Mouse (Mus musculus): ENCODE data around the gene Sergef. TPM values are rescaled to one million over a fixed set of nuclear protein-coding genes. Genes with fewer than 3 reads are reported as not detected.

Gene Sergef
- total RNA-seq, 4 experiments from 2014 or later: 47.2 to 59.9 (median 51.2) TPM

GRCm38 (mm10) chr7:46504157-46504556 lies 135.4 kb downstream of the Sergef start:
- no peak for DNase-seq (ENCODE audit: low spot score in 2 of 2)

DNA sequence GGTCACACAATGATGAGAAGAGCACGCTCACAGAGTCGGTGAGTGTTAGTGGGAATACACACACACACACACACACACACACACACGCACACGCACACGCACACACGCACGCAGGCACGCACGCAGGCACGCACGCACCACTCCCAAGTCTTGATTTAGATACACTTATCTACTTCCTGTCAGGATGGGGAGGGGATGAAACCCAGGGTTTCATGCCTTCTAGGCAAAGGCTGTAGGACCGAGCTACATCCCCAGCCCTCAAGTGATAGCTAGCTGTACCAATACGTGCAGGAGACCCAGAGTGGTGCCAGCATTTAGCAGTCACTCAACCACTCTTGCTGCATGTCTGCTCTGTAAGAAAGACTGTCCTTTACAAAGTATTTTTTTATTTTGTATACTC lies 137.0 kb downstream of the Sergef start:
- DNase-seq (ENCODE audit: low spot score in 2 of 2): no peak

DNA sequence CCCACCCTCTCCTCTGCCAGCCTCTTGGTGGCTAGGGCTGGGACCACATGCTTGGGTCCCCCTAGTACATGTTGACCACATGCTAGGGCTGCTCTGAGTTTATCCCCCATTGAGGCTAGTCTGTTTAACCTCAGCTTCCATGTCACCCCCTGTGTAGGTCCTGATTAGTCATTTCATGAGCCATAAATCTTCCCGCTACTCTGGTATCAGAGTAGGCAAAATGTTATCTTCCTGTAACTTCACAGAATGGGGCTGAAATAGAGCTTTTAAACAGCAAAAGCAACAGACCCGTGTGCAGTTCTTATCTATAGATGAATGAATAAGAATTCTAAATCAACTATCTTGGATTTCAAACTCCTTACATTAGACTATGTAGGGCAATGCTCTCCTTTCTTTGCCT lies 138.1 kb downstream of the Sergef start:
- no peak for DNase-seq (ENCODE audit: low spot score in 2 of 2)

DNA sequence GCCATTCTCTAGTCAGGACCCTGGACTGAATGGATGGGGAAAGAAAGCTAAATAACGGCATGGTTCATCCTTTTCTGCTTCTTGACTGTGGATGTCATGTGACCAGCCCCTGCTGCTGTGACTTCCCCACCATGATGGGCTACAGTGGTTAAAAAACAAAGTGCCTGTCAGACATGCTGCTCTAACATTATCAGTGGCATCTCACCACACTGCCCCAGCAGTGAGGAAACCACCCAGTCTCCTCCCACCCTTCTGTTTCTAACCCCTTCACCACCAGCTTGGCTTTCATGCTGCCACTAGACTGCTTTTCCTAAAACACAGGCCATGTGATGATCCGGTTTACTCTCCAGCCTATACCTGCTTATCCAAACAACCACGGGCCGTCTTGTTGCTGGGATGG lies 140.0 kb downstream of the Sergef start:
- no peak for DNase-seq (ENCODE audit: low spot score in 2 of 2)

- DNase-seq (ENCODE audit: low spot score in 2 of 2): no peak
Observed at GRCm38 (mm10) chr7:46492134-46492678, 147.4 kb downstream of the Sergef start.

- no peak for DNase-seq (ENCODE audit: low spot score in 2 of 2)
Observed at GRCm38 (mm10) chr7:46487354-46487753, 152.3 kb downstream of the Sergef start.

DNA sequence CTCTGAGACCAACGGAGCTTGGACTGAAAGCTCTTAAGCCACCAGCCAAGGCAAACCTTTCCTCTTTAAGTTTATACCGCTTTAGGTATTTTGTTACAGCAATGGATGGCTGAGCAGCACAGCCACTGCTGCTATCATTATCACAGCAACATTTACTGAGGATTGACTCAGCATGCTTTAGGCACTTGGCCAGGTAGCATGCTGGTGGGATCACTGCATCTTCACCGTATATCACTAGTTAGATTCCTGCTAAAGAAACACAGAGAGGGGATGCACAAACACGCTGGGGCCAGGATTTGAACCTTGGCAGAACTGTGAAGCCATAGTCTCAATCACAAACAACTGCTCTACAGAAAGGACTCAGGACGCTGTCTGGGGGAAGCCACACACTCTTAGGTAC lies 152.8 kb downstream of the Sergef start:
- DNase-seq (ENCODE audit: low spot score in 2 of 2): no peak

GRCm38 (mm10) chr7:46484223-46484622 lies 155.4 kb downstream of the Sergef start:
- no peak for DNase-seq (ENCODE audit: low spot score in 2 of 2)

- DNase-seq (ENCODE audit: low spot score in 2 of 2): no peak
Observed at GRCm38 (mm10) chr7:46483050-46483449, 156.6 kb downstream of the Sergef start.

DNA sequence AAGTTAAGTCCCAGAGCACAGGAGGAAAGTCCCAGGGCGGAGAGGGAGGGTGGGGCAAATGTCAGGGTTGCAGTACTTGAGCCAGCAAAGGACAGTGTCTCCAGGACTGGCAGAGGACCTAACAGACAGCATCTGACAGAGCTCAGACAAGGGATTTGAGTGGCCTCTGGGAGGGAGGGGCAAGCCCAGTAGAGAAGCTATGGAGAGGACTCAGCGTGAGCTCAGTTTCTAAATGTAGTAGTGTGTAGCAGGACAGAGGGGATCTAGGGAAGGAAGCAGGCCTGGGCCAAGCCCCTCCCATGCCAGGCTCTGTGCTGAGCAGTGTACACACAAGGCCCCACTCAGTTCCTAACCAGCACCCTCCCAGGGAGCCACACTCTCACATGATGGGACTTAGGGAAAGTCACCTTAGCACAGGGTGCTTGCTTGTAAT lies 157.5 kb downstream of the Sergef start:
- no peak for DNase-seq (ENCODE audit: low spot score in 2 of 2)

- no peak for DNase-seq (ENCODE audit: low spot score in 2 of 2)
Observed at GRCm38 (mm10) chr7:46479793-46480192, 159.8 kb downstream of the Sergef start.

DNA sequence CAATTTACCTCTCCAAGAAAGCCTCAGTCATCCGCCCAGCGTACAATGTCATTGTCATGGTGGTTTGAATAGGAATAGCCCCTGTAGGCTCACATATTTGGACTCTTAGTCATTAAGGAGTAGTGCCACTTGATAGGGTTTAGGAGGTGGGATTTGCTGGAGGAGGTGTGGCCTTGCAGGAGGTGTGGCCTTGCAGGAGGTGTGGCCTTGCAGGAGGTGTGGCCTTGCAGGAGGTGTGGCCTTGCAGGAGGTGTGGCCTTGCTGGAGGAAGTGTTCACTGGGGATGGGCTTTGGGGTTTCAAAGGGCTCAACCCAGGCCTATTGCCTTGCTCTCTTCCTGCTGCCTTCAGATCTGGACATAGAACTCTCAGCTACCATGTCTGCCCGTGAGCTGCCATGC lies 162.2 kb downstream of the Sergef start:
- no peak for DNase-seq (ENCODE audit: low spot score in 2 of 2)

GRCm38 (mm10) chr7:46475464-46475863 lies 164.1 kb downstream of the Sergef start:
- DNase-seq (ENCODE audit: low spot score in 2 of 2): no peak

DNA sequence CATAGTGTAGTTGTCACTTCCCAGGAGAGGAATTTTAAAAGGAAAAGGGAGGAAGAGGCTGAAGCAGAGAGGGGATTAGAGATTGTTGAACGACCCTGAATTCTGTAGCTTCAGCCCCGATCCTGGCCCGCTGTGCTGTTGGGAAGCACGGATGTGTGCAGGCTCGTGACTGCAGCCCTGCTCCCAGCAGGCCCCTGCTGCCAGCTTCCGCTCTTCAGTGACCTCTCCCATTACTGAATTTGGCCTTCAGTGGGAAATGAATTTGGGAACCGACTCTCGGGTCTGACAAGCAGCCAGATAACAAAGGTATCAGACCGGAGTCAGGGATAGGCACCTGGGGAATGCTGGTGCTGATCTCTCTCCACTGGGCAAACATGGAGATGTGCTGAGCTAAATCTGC lies 166.5 kb downstream of the Sergef start:
- DNase-seq (ENCODE audit: low spot score in 2 of 2): no peak

GRCm38 (mm10) chr7:46471054-46471737 lies 168.4 kb downstream of the Sergef start:
- no peak for DNase-seq (ENCODE audit: low spot score in 2 of 2)

GRCm38 (mm10) chr7:46469542-46469941 lies 170.1 kb downstream of the Sergef start:
- no peak for DNase-seq (ENCODE audit: low spot score in 2 of 2)

DNA sequence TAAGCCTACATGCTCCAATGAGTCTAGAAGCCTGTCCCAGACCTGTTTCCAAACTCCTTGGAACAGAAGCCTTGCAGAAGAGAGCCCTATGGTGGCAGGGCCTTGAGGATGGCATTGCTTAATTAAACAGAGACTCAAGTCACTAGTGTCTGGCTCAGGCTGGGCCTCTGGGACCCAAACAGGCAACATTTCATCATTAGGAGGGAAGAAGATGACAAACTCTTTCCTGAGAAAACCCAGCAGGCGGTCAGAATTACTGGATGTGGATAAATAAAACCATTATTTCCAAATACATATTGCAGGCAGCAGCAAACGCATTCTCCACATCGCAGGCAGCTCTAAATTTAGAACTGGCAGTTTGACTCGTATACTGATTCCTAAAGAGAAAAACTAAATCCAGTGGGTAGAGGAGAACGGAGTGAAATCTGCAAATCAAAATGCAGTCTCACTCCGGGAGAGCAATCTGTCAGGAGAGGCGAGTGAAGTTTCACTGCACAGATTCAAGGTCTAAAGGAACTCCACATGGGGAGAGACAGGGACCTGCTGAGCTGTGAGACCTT lies 173.1 kb downstream of the Sergef start:
- DNase-seq (ENCODE audit: low spot score in 2 of 2): no peak

- no peak for DNase-seq (ENCODE audit: low spot score in 2 of 2)
Observed at GRCm38 (mm10) chr7:46463136-46463535, 176.5 kb downstream of the Sergef start.

- peak in 1 of 2 experiments; percentile 41 for DNase-seq (ENCODE audit: low spot score in 2 of 2)
Observed at GRCm38 (mm10) chr7:46462287-46462686, 177.3 kb downstream of the Sergef start.

- DNase-seq (ENCODE audit: low spot score in 2 of 2): no peak
Observed at GRCm38 (mm10) chr7:46459605-46460245, 179.9 kb downstream of the Sergef start.

GRCm38 (mm10) chr7:46459200-46459599 lies 180.4 kb downstream of the Sergef start:
- DNase-seq (ENCODE audit: low spot score in 2 of 2): no peak

DNA sequence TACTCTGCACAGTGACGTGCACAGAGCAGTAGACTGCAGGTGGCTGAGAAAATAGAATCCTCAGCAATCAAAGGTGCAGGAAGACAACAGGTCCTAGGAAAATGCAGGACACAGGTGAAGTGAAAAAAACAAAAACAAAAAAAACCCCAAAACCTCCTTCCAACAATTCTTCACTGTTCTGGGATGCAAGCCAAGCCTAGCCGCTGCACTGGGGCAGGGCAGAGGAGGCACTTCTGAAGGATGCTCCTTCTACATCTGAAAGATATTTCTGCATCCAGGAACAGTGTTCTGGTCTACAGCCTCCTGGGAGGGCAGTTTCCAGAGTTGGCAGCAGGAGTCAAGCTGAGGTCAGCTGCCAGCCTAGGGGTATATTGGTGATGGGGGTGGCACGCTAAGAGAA lies 181.7 kb downstream of the Sergef start:
- DNase-seq (ENCODE audit: low spot score in 2 of 2): no peak

All from layer of hippocampus, adult 8-10 months (tissue).